Mouse (Mus musculus) kidney, embryonic 15.5 days (tissue): ENCODE results near the gene Kif26b. TPM values are rescaled to one million over a fixed set of nuclear protein-coding genes. Genes with fewer than 3 reads are reported as not detected.

Experiments used
- ATAC-seq: fragments of 200-750 bp; cut with Nextera tagmentation; replicated peaks from 2 replicates; pipeline ENCODE4 v1.8.0; 2017; ENCODE audit warnings: moderate TSS enrichment; ENCODE audit not compliant: low FRiP score
- H3K27ac ChIP-seq: fragments of 300-500 bp; sonication (generic); 2 replicates; pipeline ENCODE4 v1.5.1; 2015; ENCODE audit warnings: mild to moderate bottlenecking, inconsistent platforms
- H3K27me3 ChIP-seq: fragments of 300-500 bp; sonication (generic); 2 replicates; pipeline ENCODE4 v1.6.1; 2015; ENCODE audit warnings: inconsistent platforms
- H3K36me3 ChIP-seq: fragments of 300-500 bp; sonication (generic); 2 replicates; pipeline ENCODE4 v1.6.1; 2015; ENCODE audit warnings: inconsistent platforms
- H3K4me1 ChIP-seq: fragments of 300-500 bp; sonication (generic); 2 replicates; pipeline ENCODE4 v1.6.1; 2015; ENCODE audit warnings: inconsistent platforms
- H3K4me2 ChIP-seq: fragments of 300-500 bp; sonication (generic); 2 replicates; pipeline ENCODE4 v1.6.1; 2015; ENCODE audit warnings: moderate library complexity, mild to moderate bottlenecking, inconsistent platforms
- H3K4me3 ChIP-seq: fragments of 300-500 bp; sonication (generic); replicated peaks from 2 replicates; pipeline ENCODE4 v1.5.1; 2015; ENCODE audit warnings: mild to moderate bottlenecking, inconsistent platforms
- H3K9ac ChIP-seq: fragments of 300-500 bp; sonication (generic); 2 replicates; pipeline ENCODE4 v1.6.1; 2015; ENCODE audit warnings: mild to moderate bottlenecking, inconsistent platforms
- H3K9me3 ChIP-seq: fragments of 300-500 bp; sonication (generic); replicated peaks from 2 replicates; pipeline ENCODE4 v1.6.1; 2016; ENCODE audit warnings: inconsistent platforms
- WGBS: fragments of 180-500 bp; shearing (Covaris S2); methylation state at CpG from one replicate; pipeline ENCODE4 v1.1.7; 2015; ENCODE audit warnings: mixed read lengths; 5-methylcytosine and 5-hydroxymethylcytosine counted together
- polyA plus RNA-seq: library from polyadenylated mRNA; unstranded; fragments of >200 nt; fragmentation: Nextera tagmentation; extraction: Ambion mirVana; gene quantifications from 2 replicates; pipeline ENCODE4 v1.2.1, GENCODE M21; 2015

The Kif26b gene
- polyA plus RNA-seq, 1 experiment from 2014 or later: 13.2 TPM

DNA sequence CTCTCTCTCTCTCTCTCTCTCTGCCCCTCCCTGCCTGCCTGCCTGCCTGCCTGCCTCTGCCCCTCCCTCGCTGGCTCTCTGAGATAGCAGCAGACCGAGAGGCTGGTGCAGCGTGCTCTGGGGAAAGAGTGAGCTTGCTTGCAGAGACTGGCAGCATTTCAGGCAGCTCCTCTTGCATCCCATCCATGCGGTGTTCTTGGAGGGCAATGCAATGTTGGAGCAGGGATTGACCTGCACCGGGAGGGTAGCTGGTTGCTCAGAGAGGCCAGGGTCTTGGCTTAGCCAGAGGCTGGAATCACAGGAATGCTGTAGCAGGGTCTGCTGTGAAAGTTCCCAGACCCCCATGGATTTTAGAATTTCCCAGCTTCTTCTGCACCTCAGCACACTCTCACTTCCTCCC is 269.4 kb downstream of the Kif26b start:
- Histone ChIP-seq H3K27ac (no peak overlapping the region), H3K9me3 (no peaks in the 10 kb centered on the region), H3K27me3 (no peaks in the 10 kb centered on the region), H3K4me2 (0 out of 2 replicates have a peak overlapping the region, but pooled peaks have one; percentile 15), H3K36me3 (no peaks in the 10 kb centered on the region), H3K4me3 (no peak overlapping the region), H3K4me1 (peaks cover 9% of the 10 kb centered on the region; the same call in 1 of the 2 replicates), H3K9ac (no peak overlapping the region)
- ATAC-seq: no peak
- WGBS: 13% methylated on average over 5 of the region's 5 CpGs

GRCm38 (mm10) chr1:178798886-178799285 is 270.0 kb downstream of the Kif26b start:
- no peak overlapping the region for H3K4me2 ChIP-seq
- H3K27ac ChIP-seq: no peak overlapping the region
- ATAC-seq: no peak
- peaks cover 9% of the 10 kb centered on the region; the same call in 1 of the 2 replicates for H3K4me1 ChIP-seq
- H3K9me3 ChIP-seq: no peaks in the 10 kb centered on the region
- H3K36me3 ChIP-seq: no peaks in the 10 kb centered on the region
- 80% methylated on average over 8 of the region's 8 CpGs for WGBS
- H3K27me3 ChIP-seq: no peaks in the 10 kb centered on the region
- no peak overlapping the region for H3K9ac ChIP-seq
- H3K4me3 ChIP-seq: no peak overlapping the region

DNA sequence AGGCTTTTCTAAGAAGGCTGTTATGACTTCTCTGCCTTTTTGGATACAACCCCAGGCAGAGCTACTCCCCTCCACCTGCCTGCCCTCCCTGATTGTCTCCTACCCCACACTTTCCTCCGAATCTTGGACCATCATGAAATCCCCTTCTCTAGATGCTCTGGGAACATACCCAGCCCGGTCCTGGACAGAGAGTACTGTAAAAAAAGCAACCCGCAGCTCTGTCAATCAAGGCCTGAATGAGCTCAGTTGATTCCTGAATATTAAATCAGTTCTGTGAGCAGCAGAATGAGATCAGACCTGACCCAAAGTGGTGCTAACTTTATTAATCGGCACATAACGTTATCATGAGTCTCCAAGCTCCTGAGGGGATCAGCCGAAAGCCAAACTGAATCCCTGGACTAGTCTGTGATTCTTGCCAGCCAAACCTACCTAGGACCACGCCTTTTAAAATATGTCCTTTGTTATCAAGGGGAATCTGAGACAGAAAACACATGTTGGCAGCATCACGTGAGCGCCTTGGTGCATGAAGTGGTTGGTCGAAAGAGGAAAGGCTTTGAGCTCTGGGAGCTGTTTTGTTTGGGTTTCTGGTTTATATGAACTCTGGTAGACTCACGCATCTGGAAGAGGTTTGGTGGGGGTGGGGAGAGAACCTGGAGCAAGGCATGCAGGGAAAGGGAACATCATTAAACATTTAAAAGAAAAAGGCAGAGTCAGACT is 271.1 kb downstream of the Kif26b start:
- 77% methylated on average over 11 of the region's 11 CpGs for WGBS
- Histone ChIP-seq H3K27ac (no peak overlapping the region), H3K4me3 (no peak overlapping the region), H3K4me2 (no peak overlapping the region), H3K9me3 (no peaks in the 10 kb centered on the region), H3K9ac (no peak overlapping the region), H3K4me1 (peaks cover 9% of the 10 kb centered on the region; the same call in 1 of the 2 replicates), H3K27me3 (no peaks in the 10 kb centered on the region), H3K36me3 (no peaks in the 10 kb centered on the region)
- ATAC-seq: no peak

DNA sequence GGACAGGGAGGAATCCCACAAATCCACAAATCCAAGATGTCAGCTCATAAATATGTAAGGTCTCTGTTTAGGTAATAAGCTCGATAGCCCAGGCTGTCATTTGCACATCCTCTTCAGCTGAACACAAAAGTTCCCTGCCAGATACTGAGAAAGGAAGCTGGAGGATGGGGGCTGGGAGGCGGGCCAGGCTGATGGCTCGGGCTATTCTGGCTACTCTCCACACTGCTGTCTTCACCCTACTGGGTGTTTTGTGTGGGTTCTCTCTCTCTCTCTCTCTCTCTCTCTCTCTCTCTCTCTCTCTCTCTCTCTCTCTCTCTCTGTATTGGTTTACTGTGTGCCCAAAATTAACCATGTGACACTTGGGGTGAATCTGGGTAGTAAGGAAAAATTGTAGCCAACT is 274.2 kb downstream of the Kif26b start:
- 53% methylated on average over 3 of the region's 3 CpGs for WGBS
- H3K4me1 ChIP-seq: 0 out of 2 replicates have a peak, but pooled peaks cover 5% of the 10 kb centered on the region
- ATAC-seq: no peak

GRCm38 (mm10) chr1:178817476-178817875 is 288.6 kb downstream of the Kif26b start:
- Histone ChIP-seq H3K9ac (no peak overlapping the region), H3K9me3 (no peaks in the 10 kb centered on the region), H3K4me2 (no peak overlapping the region), H3K4me3 (no peak overlapping the region), H3K4me1 (peaks cover 16% of the 10 kb centered on the region; the same call in 1 of the 2 replicates), H3K27me3 (no peaks in the 10 kb centered on the region), H3K27ac (no peak overlapping the region), H3K36me3 (no peaks in the 10 kb centered on the region)
- no peak for ATAC-seq
- 77% methylated on average over 6 of the region's 6 CpGs for WGBS

More for the DNA sequence above, 274.2 kb downstream of the Kif26b start:
- Histone ChIP-seq H3K4me2 (no peak overlapping the region), H3K27ac (no peak overlapping the region), H3K9ac (no peak overlapping the region), H3K27me3 (no peaks in the 10 kb centered on the region), H3K9me3 (no peaks in the 10 kb centered on the region), H3K4me3 (no peak overlapping the region), H3K36me3 (no peaks in the 10 kb centered on the region)

DNA sequence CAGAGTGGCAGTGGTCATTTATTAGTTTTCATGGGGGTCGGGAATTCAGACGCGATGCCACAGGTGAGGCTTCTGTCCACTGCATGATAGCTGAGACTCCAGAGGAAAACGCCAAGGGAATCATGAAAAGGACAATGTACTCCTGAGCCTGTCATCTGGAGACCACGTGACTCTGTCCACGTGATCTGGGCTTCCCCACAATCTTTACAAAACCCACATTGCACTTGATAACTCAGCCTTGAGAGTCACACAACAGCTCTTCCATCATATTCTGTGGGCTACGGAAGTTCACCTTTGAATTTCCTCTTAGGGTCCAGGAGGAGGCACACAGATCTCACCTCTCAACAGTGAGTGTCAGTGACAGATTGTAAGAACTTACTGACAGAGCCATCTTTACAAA is 290.1 kb downstream of the Kif26b start:
- 84% methylated on average over 7 of the region's 7 CpGs for WGBS

GRCm38 (mm10) chr1:178820079-178820478 is 291.2 kb downstream of the Kif26b start:
- Histone ChIP-seq H3K9me3 (no peaks in the 10 kb centered on the region), H3K27ac (no peak overlapping the region), H3K4me3 (no peak overlapping the region), H3K4me2 (no peak overlapping the region), H3K4me1 (peaks cover 14% of the 10 kb centered on the region), H3K9ac (no peak overlapping the region), H3K36me3 (peaks cover 4% of the 10 kb centered on the region; the same call in 1 of the 2 replicates), H3K27me3 (no peaks in the 10 kb centered on the region)
- WGBS: 94% methylated on average over 3 of the region's 3 CpGs
- no peak for ATAC-seq

More for the DNA sequence above, 290.1 kb downstream of the Kif26b start:
- no peak overlapping the region for H3K27ac ChIP-seq
- no peaks in the 10 kb centered on the region for H3K9me3 ChIP-seq
- H3K27me3 ChIP-seq: no peaks in the 10 kb centered on the region
- H3K4me2 ChIP-seq: no peak overlapping the region
- H3K4me3 ChIP-seq: no peak overlapping the region
- H3K9ac ChIP-seq: no peak overlapping the region
- H3K36me3 ChIP-seq: peaks cover 4% of the 10 kb centered on the region; the same call in 1 of the 2 replicates
- H3K4me1 ChIP-seq: peaks cover 16% of the 10 kb centered on the region; the same call in 1 of the 2 replicates
- no peak for ATAC-seq

- Histone ChIP-seq H3K4me1 (peaks cover 21% of the 10 kb centered on the region), H3K27ac (no peak overlapping the region), H3K27me3 (no peaks in the 10 kb centered on the region), H3K4me2 (no peak overlapping the region), H3K4me3 (no peak overlapping the region), H3K36me3 (peaks cover 4% of the 10 kb centered on the region; the same call in 1 of the 2 replicates), H3K9ac (no peak overlapping the region), H3K9me3 (no peaks in the 10 kb centered on the region)
- WGBS: 64% methylated on average over 14 of the region's 14 CpGs
- peak; percentile 61; the same call in 1 of the 2 replicates for ATAC-seq
These were observed 291.9 kb downstream of the Kif26b start for GRCm38 (mm10) chr1:178820556-178821435.

GRCm38 (mm10) chr1:178824871-178825270 is 295.9 kb downstream of the Kif26b start:
- no peak overlapping the region for H3K9ac ChIP-seq
- no peak overlapping the region for H3K27ac ChIP-seq
- no peaks in the 10 kb centered on the region for H3K9me3 ChIP-seq
- 77% methylated on average over 5 of the region's 5 CpGs for WGBS
- H3K36me3 ChIP-seq: peaks cover 4% of the 10 kb centered on the region; the same call in 1 of the 2 replicates
- no peak overlapping the region for H3K4me2 ChIP-seq
- no peak for ATAC-seq
- no peak overlapping the region for H3K4me3 ChIP-seq
- peaks cover 34% of the 10 kb centered on the region for H3K4me1 ChIP-seq
- H3K27me3 ChIP-seq: no peaks in the 10 kb centered on the region

DNA sequence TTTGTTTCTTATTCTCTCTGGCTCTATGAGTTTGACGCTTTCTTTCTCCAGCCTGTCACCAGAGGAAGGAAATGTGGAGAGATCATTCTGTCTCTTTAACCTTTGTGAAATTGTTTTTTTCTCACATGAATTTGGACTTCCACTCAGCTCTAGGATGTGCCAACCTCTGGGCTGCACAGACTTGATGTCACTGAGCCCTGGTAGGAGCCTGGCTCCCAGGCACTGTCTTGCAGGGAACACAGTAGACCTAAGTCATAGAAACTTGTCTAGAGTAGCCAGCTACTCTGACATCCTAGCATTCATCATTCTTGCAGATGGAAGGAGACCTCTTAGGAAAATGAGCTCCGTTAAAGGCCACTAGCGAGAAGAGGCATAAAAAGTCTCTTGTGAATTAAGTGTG is 298.3 kb downstream of the Kif26b start:
- Histone ChIP-seq H3K4me2 (no peak overlapping the region), H3K9me3 (no peaks in the 10 kb centered on the region), H3K9ac (no peak overlapping the region), H3K36me3 (peaks cover 4% of the 10 kb centered on the region; the same call in 1 of the 2 replicates), H3K4me3 (no peak overlapping the region), H3K27me3 (no peaks in the 10 kb centered on the region), H3K4me1 (peaks cover 23% of the 10 kb centered on the region), H3K27ac (no peak overlapping the region)
- 78% methylated on average over 3 of the region's 3 CpGs for WGBS
- no peak for ATAC-seq

DNA sequence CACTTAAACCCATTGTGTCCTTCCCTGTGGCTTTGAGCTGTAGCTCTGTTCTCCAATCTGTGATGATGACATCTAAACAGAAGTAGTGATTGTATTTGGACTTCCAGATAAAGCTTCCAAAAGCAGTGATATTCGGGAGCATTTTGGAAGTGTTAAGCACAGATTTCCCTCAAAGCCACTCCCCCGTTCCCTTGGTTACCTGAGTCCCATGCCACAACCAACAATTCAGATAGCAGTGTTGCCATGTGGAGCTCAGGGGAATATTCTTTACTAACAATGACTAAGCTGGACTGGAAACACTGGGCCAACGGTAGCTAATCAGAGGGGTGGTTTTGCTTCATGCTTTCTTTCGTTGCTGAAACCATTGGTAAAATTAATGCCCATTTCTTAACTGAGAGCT is 300.5 kb downstream of the Kif26b start:
- Histone ChIP-seq H3K4me3 (no peak overlapping the region), H3K4me1 (peaks cover 23% of the 10 kb centered on the region), H3K27me3 (no peaks in the 10 kb centered on the region), H3K9me3 (no peaks in the 10 kb centered on the region), H3K36me3 (no peaks in the 10 kb centered on the region), H3K4me2 (no peak overlapping the region), H3K27ac (no peak overlapping the region), H3K9ac (no peak overlapping the region)
- WGBS: 89% methylated on average over 4 of the region's 4 CpGs
- no peak for ATAC-seq

DNA sequence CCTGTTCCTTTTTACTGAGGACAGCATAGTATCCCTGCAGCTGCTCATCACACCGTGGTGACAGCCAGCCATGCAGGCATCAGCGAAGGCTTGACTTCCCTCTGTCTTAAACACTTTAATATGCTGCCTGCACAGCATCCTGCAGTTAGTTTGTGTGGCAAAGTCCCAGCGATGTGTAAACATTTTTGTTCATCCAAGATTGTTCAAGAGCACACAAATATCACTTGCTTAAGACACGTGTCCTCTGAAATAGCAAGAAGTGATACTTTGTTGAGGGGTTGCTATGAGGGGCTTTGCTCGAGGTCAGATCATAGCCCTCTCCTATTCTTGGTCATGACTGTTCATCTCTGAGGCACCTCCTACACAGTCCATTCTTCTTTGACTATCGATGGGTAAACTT is 303.6 kb downstream of the Kif26b start:
- Histone ChIP-seq H3K4me1 (peaks cover 3% of the 10 kb centered on the region; the same call in 1 of the 2 replicates), H3K9ac (no peak overlapping the region), H3K4me2 (no peak overlapping the region), H3K9me3 (no peaks in the 10 kb centered on the region), H3K36me3 (no peaks in the 10 kb centered on the region), H3K27ac (no peak overlapping the region), H3K4me3 (no peak overlapping the region), H3K27me3 (no peaks in the 10 kb centered on the region)
- 80% methylated on average over 6 of the region's 6 CpGs for WGBS
- ATAC-seq: no peak
